Mouse (Mus musculus) ES-E14 (cell line): Measurements from ENCODE around the gene Ltbp3. TPM values are rescaled to one million over a fixed set of nuclear protein-coding genes. Genes with fewer than 3 reads are reported as not detected.

Experiments
- DNase-seq: peaks from one replicate; pipeline ENCODE4 v3.0.0-alpha.2; 2013; ENCODE audit warnings: low read depth, low spot score
- H3K27ac ChIP-seq: 2 replicates; pipeline ENCODE4 v1.5.1; 2012; ENCODE audit warnings: low read depth, mild to moderate bottlenecking, low read length, moderate library complexity, mixed read lengths; ENCODE audit not compliant: poor library complexity, insufficient read depth, severe bottlenecking
- H3K36me3 ChIP-seq: 2 replicates; pipeline ENCODE4 v1.6.1; 2012; ENCODE audit warnings: mild to moderate bottlenecking, low read length, moderate library complexity, mixed read lengths; ENCODE audit not compliant: control insufficient read depth, poor library complexity, insufficient read depth, severe bottlenecking
- H3K4me1 ChIP-seq, 2 experiments: fragments of 150-350 bp in 1 of 2; sonication (generic) in 1 of 2; 2 replicates each; pipeline ENCODE4 v1.6.1; 2012; ENCODE audit warnings: low read length in 2 of 2, mild to moderate bottlenecking in 1 of 2, mixed read lengths in 1 of 2; ENCODE audit not compliant: control insufficient read depth in 2 of 2, insufficient read depth in 2 of 2, poor library complexity in 1 of 2
- H3K4me3 ChIP-seq, 2 experiments: fragments of 150-350 bp in 1 of 2; sonication (generic) in 1 of 2; 2 replicates each; pipeline ENCODE4 v1.5.1; 2012; ENCODE audit warnings: low read length in 2 of 2, low read depth in 1 of 2, mild to moderate bottlenecking in 1 of 2, mixed read lengths in 1 of 2; ENCODE audit not compliant: insufficient read depth in 1 of 2, poor library complexity in 1 of 2, severe bottlenecking in 1 of 2
- H3K9ac ChIP-seq: 2 replicates; pipeline ENCODE4 v1.6.1; 2012; ENCODE audit warnings: low read depth, mild to moderate bottlenecking, low read length, mixed read lengths; ENCODE audit not compliant: poor library complexity, insufficient read depth, severe bottlenecking
- H3K9me3 ChIP-seq: fragments of 150-350 bp; sonication (generic); 2 replicates; pipeline ENCODE4 v1.6.1; 2012; ENCODE audit warnings: low read depth, mild to moderate bottlenecking, low read length; ENCODE audit not compliant: control insufficient read depth, insufficient read depth
- CHD2 ChIP-seq: IDR thresholded peaks from 2 replicates; pipeline ENCODE4 v1.6.1; 2014; ENCODE audit warnings: mild to moderate bottlenecking, low read depth, low read length, inconsistent platforms
- HCFC1 ChIP-seq: IDR thresholded peaks from 2 replicates; pipeline ENCODE4 v1.6.1; 2012; ENCODE audit warnings: low read length, inconsistent platforms, borderline replicate concordance; ENCODE audit not compliant: insufficient read depth
- MAFK ChIP-seq: IDR thresholded peaks from 2 replicates; pipeline ENCODE4 v1.6.1; 2014; ENCODE audit warnings: mild to moderate bottlenecking, low read depth, low read length, inconsistent platforms; ENCODE audit not compliant: insufficient read depth
- ZC3H11A ChIP-seq: IDR thresholded peaks from 2 replicates; pipeline ENCODE4 v1.6.1; 2012; ENCODE audit warnings: low read depth, mild to moderate bottlenecking, inconsistent platforms, low read length, borderline replicate concordance
- ZNF384 ChIP-seq: IDR thresholded peaks from 2 replicates; pipeline ENCODE4 v1.6.1; 2012; ENCODE audit warnings: low read depth, low read length, inconsistent platforms
- in situ Hi-C, 2 experiments: fragments of 600-800 bp; cut with MboI; formaldehyde crosslinking; loops; one replicate each; pipeline ENCODE4 v1.15.1; 2025; ENCODE audit warnings: low sequenced_read_pairs in 2 of 2, inconsistent platforms in 1 of 2; ENCODE audit not compliant: unreplicated experiment in 2 of 2
- total RNA-seq: library from RNA; depleted of rRNA; stranded (reverse); fragments of 300-350 nt; gene quantifications from 2 replicates; pipeline ENCODE4 v1.2.3, GENCODE M21; 2012

Gene Ltbp3
- total RNA-seq, 1 experiment: 7.0 TPM

DNA sequence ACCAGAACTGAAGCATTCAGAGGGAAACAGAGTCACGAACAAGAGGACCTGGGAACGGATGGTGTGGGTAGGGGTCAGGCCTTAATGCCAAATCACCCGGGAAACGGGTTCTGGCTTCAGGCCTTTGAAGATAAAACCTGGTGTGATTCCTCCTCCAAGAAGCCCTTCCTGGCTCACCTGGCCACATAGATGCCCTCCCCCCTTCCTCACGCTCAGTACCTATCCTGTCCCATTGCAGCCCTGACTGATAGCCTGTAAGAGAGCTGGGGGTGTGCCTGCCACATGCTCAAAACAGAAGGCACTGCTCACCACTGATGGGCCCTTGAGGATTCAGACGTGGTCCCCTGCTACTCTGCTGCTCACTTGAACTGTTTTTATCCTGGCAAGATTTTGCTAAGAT lies 46.9 kb upstream of the Ltbp3 start:
- in situ Hi-C loops: no loop called here

DNA sequence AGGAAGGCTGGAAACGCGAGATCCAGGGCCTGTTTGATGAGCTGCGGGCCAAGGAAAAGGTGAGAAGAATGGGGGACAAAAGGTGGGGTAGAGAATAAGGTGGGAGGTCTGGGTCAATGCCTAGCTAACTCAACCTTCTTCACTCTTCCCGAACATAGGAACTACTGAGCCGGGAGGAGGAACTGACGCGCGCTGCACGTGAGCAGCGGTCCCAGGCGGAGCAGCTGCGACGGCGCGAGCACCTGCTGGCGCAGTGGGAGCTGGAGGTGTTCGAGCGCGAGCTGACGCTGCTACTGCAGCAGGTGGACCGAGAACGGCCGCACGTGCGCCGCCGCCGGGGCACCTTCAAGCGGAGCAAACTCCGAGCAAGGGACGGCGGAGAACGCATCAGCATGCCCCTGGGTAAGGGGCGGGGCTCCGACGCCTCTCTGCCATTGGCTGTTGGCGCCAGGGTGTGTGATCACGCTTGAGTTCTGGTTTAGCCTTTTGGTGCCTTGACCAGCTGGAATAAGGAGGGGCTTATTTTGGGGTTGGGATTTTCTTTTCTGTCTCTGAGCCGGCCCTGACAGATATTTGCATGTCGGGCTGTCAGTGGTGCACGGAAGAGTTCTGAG lies 44.7 kb upstream of the Ltbp3 start:
- H3K9me3 ChIP-seq: no peaks in the 10 kb centered on the region
- peak; percentile 75 for DNase-seq
- in situ Hi-C loops: no loop called here
- no peak for TF ChIP-seq ZC3H11A
- H3K36me3 ChIP-seq: peaks cover 2% of the 10 kb centered on the region; the same call in 1 of the 2 replicates
- peak overlapping the region; percentile 61 to 65 for H3K4me3 ChIP-seq
- H3K27ac ChIP-seq: no peak overlapping the region
- H3K9ac ChIP-seq: peak overlapping the region; percentile 42; the same call in 1 of the 2 replicates
- H3K4me1 ChIP-seq: peaks cover 0 to 4% of the 10 kb centered on the region in 2 experiments; a peak in 1 of 4 replicates

More for the DNA sequence above, 46.9 kb upstream of the Ltbp3 start:
- no peaks in the 10 kb centered on the region for H3K9me3 ChIP-seq
- TF ChIP-seq CHD2 (no peak), ZNF384 (no peak), ZC3H11A (no peak), HCFC1 (no peak), MAFK (no peak)
- no peak overlapping the region for H3K4me3 ChIP-seq
- peaks cover 0 to 12% of the 10 kb centered on the region in 2 experiments; a peak in 1 of 4 replicates for H3K4me1 ChIP-seq
- no peak for DNase-seq
- H3K27ac ChIP-seq: no peak overlapping the region
- peaks cover 4% of the 10 kb centered on the region; the same call in 1 of the 2 replicates for H3K36me3 ChIP-seq
- H3K9ac ChIP-seq: no peak overlapping the region

DNA sequence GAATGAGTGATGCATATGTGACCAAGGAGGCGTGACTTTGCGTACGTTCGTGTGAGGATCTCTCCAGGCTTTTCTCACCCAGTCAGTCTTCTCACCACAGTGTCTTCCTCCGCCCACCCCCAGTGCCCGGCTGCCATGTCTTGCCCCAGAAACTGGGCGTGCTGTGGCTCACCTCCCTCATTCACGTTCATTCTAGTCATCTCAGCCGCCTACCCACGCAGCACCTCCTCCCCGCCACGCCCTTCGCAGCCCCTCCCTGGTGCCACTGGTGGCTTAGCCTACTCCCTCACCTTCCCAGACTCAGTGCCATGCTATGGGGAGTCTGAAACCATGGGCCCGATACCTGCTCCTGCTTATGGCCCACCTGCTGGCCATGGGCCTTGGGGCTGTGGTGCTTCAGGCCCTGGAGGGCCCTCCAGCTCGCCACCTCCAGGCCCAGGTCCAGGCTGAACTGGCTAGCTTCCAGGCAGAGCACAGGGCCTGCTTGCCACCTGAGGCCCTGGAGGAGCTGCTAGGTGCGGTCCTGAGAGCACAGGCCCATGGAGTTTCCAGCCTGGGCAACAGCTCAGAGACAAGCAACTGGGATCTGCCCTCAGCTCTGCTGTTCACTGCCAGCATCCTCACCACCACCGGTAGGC lies 36.4 kb upstream of the Ltbp3 start, which contains the start of gene Kcnk7:
Kcnk7 (plus strand) TSS at position 205 of the 638 bp plus-strand sequence.
- Histone ChIP-seq H3K27ac (no peak within 1 kb of the TSS), H3K9me3 (no peaks in the 10 kb centered on the region), H3K9ac (peak within 1 kb of the TSS; percentile 17), H3K4me3 (no peak within 1 kb of the TSS), H3K4me1 (peaks cover 4 to 14% of the 10 kb centered on the region in 2 experiments; a peak in 1 of 4 replicates), H3K36me3 (peaks cover 6% of the 10 kb centered on the region; the same call in 1 of the 2 replicates)
- in situ Hi-C loops: no loop called here
- no peak for TF ChIP-seq MAFK
- TF ChIP-seq CHD2: no peak
- no peak for TF ChIP-seq HCFC1
- TF ChIP-seq ZNF384: no peak
- TF ChIP-seq ZC3H11A: no peak
- DNase-seq: no peak

DNA sequence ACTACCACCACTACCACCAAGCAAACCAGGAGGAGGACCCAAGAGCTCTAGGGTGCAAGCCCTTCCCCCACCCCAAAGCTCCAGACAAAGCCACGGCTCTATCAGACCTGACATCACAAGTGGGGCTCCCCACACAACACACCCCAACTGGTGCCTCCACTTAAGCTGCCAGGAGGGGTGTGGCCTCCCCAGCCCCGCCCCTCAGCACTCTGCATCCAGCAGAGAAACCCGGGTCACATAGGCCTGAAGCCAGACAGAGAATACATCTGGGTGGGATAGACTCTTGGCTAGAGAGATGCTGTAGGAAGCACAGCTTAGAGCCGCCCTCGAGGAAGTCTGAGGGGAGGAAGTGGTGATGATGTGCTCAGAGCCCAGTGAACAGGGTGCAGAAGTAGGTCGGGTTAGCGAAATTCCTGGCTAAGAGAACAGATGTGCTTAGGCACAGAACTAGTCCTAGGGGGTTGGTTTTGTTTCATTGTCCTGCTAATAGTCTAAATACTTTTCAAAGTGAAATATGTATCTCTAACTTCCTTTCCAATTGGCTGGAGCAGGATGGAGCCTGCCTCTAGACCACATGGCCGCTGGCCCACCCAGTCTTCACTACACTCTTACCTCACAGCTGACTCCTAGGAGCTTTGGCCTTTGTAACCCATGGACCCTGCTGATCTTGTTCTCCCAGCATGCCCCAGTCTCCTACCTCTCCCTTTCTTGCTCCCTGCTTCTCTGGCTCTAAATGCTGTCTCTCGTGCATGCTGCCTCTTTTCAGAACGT lies 35.7 kb upstream of the Ltbp3 start:
- H3K4me1 ChIP-seq: peaks cover 4 to 14% of the 10 kb centered on the region in 2 experiments; a peak in 1 of 4 replicates
- no peak for DNase-seq
- H3K36me3 ChIP-seq: peaks cover 6% of the 10 kb centered on the region; the same call in 1 of the 2 replicates
- H3K27ac ChIP-seq: no peak overlapping the region
- H3K9ac ChIP-seq: peak overlapping the region; percentile 17; the same call in 1 of the 2 replicates
- in situ Hi-C loops: no loop called here
- no peak overlapping the region for H3K4me3 ChIP-seq
- no peaks in the 10 kb centered on the region for H3K9me3 ChIP-seq
- TF ChIP-seq MAFK: no peak
- TF ChIP-seq ZNF384: no peak
- no peak for TF ChIP-seq ZC3H11A
- no peak for TF ChIP-seq CHD2
- no peak for TF ChIP-seq HCFC1
